Mouse (Mus musculus): ENCODE results near the gene Agap1. TPM values are rescaled to one million over a fixed set of nuclear protein-coding genes. Genes with fewer than 3 reads are reported as not detected.

Agap1 gene
- total and polyA plus RNA-seq, 3 experiments, result 0.01 TPM; not detected in 2

GRCm38 (mm10) chr1:89545099-89545498 is 90.5 kb downstream of the Agap1 start:
- Histone ChIP-seq H3K4me3 (ENCODE audit: control insufficient read depth in 1 of 2, insufficient read depth in 1 of 2, low read depth in 2 of 2, low read length in 2 of 2) (no peak overlapping the region), H3K9me3 (replicated peaks; ENCODE audit: insufficient read depth, low read length) (no peaks in the 10 kb centered on the region), H3K36me3 (ENCODE audit: control insufficient read depth in 1 of 2, insufficient read depth in 2 of 2, low read length in 2 of 2) (no peaks in the 10 kb centered on the region), H3K27me3 (ENCODE audit: control insufficient read depth in 1 of 2, insufficient read depth in 2 of 2, low read length in 2 of 2) (no peaks in the 10 kb centered on the region), H3K79me2 (ENCODE audit: control insufficient read depth, insufficient read depth, low read length, poor library complexity) (no peaks in the 10 kb centered on the region), H3K9ac (ENCODE audit: control insufficient read depth, low read depth, low read length, poor library complexity, severe bottlenecking) (no peak overlapping the region), H3K4me1 (ENCODE audit: control insufficient read depth in 1 of 2, insufficient read depth in 2 of 2, low read length in 2 of 2) (no peaks in the 10 kb centered on the region), H3K27ac (ENCODE audit: control insufficient read depth, low read depth, low read length) (no peak overlapping the region)
- no peak for DNase-seq (ENCODE audit: low read depth, low spot score)
- TF ChIP-seq ZC3H11A (IDR thresholded peaks at IDR 0.05; ENCODE audit: low read depth, low read length), result no peak
- no peak for TF ChIP-seq ZNF384 (IDR thresholded peaks at IDR 0.05; ENCODE audit: low read depth, low read length)
- no peak for TF ChIP-seq NELFE (IDR thresholded peaks at IDR 0.05; ENCODE audit: low read depth, low read length)
- no peak for TF ChIP-seq ETS1 (IDR thresholded peaks at IDR 0.05; ENCODE audit: low read depth, low read length)
- TF ChIP-seq POLR2AphosphoS2 (IDR thresholded peaks at IDR 0.05; ENCODE audit: low read length), result no peak
- no peak for TF ChIP-seq JUND (IDR thresholded peaks at IDR 0.05; ENCODE audit: low read depth, low read length)
- no peak for TF ChIP-seq POLR2A (IDR thresholded peaks at IDR 0.05; ENCODE audit: control insufficient read depth in 1 of 2, insufficient read depth in 1 of 2, low read depth in 1 of 2, low read length in 2 of 2, poor library complexity in 1 of 2)
- no peak for TF ChIP-seq ELF1 (IDR thresholded peaks at IDR 0.05; ENCODE audit: low read depth, low read length)
- TF ChIP-seq RAD21 (IDR thresholded peaks at IDR 0.05; ENCODE audit: low read depth, low read length), result no peak
- TF ChIP-seq MAX (IDR thresholded peaks at IDR 0.05; ENCODE audit: low read length), result no peak
- no peak for TF ChIP-seq MYB (IDR thresholded peaks at IDR 0.05; ENCODE audit: low read depth, low read length)
- no peak for TF ChIP-seq RCOR1 (IDR thresholded peaks at IDR 0.05; ENCODE audit: low read depth, low read length)
- no peak for TF ChIP-seq MAFK (IDR thresholded peaks at IDR 0.05; ENCODE audit: borderline replicate concordance, low read depth, low read length)
- no peak for TF ChIP-seq MXI1 (IDR thresholded peaks at IDR 0.05; ENCODE audit: low read depth, low read length)
- no peak for TF ChIP-seq HCFC1 (IDR thresholded peaks at IDR 0.05; ENCODE audit: low read depth, low read length)
- no peak for TF ChIP-seq POLR2AphosphoS5 (IDR thresholded peaks at IDR 0.05; ENCODE audit: borderline replicate concordance, low read depth, low read length)
- no peak for TF ChIP-seq SMC3 (IDR thresholded peaks at IDR 0.05; ENCODE audit: low read depth, low read length)
- TF ChIP-seq ZMIZ1 (IDR thresholded peaks at IDR 0.05; ENCODE audit: low read depth, low read length), result no peak

DNA sequence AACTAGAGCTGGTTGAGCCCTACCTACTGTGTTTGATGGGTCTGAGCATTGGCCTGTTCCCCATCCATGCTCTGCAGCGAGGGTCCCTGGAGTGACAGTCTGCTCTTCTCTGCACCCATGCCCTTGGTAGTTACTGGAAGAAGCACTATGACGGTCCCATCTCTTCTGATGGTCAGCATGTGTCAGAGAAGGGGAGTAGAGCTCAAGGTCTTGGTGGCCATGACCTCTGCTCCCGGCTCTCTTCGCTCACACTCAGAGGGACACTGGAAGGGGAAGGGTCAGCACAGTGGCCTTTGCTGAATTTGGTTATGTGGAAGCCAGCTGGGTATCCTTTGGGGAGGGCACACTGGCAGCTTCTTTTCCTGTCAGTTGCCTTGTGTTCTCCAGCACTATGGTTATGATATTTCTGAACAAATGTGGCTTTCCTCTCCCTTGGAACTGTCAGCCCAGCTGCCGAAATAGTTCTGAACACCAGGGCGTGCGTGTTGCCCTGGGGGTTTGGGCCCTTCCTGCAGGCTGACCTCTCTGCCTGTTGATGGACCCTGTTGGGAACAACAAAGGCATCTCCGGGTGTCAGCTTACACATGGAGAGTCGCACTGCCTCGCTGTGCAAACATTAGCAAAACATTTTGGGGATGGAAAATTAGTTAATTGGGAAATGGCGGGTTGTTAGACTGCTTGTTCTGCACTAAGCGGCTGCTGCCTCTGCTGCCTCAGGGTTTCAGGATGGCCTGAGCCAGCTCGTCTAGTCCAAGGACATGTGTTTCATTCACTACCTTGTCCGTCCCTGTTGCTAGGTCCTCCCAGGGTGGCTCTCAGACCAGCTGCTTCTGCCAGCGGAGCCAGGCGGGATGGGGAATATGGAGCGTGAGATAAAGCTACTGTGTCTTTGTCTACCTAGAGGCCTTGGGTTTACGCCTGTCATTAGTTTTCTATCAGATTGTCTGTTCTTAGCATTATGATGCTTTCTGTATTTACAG is 93.2 kb downstream of the Agap1 start:
- H3K4me1 ChIP-seq (ENCODE audit: control insufficient read depth in 1 of 2, insufficient read depth in 2 of 2, low read length in 2 of 2), result no peaks in the 10 kb centered on the region
- H3K4me3 ChIP-seq (ENCODE audit: control insufficient read depth in 1 of 2, insufficient read depth in 1 of 2, low read depth in 2 of 2, low read length in 2 of 2), result no peak overlapping the region
- no peak for TF ChIP-seq MAFK (IDR thresholded peaks at IDR 0.05; ENCODE audit: borderline replicate concordance, low read depth, low read length)
- TF ChIP-seq ELF1 (IDR thresholded peaks at IDR 0.05; ENCODE audit: low read depth, low read length), result no peak
- TF ChIP-seq POLR2AphosphoS2 (IDR thresholded peaks at IDR 0.05; ENCODE audit: low read length), result no peak
- H3K27ac ChIP-seq (ENCODE audit: control insufficient read depth, low read depth, low read length), result no peak overlapping the region
- DNase-seq (ENCODE audit: low read depth, low spot score), result no peak
- no peak overlapping the region for H3K9ac ChIP-seq (ENCODE audit: control insufficient read depth, low read depth, low read length, poor library complexity, severe bottlenecking)
- no peaks in the 10 kb centered on the region for H3K79me2 ChIP-seq (ENCODE audit: control insufficient read depth, insufficient read depth, low read length, poor library complexity)
- H3K9me3 ChIP-seq (replicated peaks; ENCODE audit: insufficient read depth, low read length), result no peaks in the 10 kb centered on the region
- H3K27me3 ChIP-seq (ENCODE audit: control insufficient read depth in 1 of 2, insufficient read depth in 2 of 2, low read length in 2 of 2), result no peaks in the 10 kb centered on the region
- H3K36me3 ChIP-seq (ENCODE audit: control insufficient read depth in 1 of 2, insufficient read depth in 2 of 2, low read length in 2 of 2), result no peaks in the 10 kb centered on the region

Measured in MEL (cell line).